Mouse (Mus musculus): ENCODE measurements around the gene Gpr153.

DNA sequence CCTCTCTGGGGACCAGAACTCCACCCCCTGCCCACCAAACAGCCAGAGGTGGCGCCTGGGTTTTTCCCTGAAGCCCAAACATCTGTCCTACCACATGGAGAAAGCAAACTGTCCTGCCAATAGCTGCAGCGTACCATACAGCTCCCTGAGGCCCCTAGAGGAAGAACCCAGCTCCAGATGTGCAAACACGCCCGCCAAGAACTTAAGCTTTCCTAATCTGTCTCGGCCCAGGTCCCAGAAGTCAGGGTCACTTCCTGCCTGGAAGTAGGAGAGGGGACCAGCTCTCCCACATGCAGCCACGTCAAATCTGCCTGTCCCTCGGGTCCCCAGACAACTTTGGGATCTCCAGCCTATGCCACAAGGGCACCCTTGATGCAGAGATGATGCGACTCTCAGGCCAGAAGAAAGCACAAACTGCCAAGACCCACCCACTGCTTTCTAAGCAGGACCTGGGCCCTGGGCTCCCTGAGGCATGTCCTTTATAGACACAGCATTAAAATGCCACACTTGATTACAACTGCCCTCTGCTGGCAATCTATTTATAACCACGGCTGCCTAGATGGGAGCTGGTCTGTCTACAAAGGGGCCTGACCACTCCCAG, 1.5 kb upstream of the Gpr153 start:
- TF ChIP-seq POLR2A (IDR thresholded peaks at IDR 0.05; ENCODE audit: borderline replicate concordance, control insufficient read depth, low read depth, low read length) (no peak), CTCF (IDR thresholded peaks at IDR 0.05; ENCODE audit: control insufficient read depth, insufficient read depth, low read length) (no peak)
